Mouse (Mus musculus) thymus, adult 2 months (tissue): ENCODE data around the gene Snx9. TPM values are rescaled to one million over a fixed set of nuclear protein-coding genes. Genes with fewer than 3 reads are reported as not detected.

Source experiments
- DNase-seq: peaks from one replicate; pipeline ENCODE4 v3.0.0; 2021
- H3K27ac ChIP-seq: fragments of 200-500 bp; 2 replicates; pipeline ENCODE4 v1.5.1; 2012; ENCODE audit warnings: low read length, control low read depth; ENCODE audit not compliant: control insufficient read depth, insufficient read depth
- H3K27me3 ChIP-seq: fragments of 200-500 bp; 2 replicates; pipeline ENCODE4 v1.6.1; 2012; ENCODE audit warnings: mild to moderate bottlenecking, low read length, moderate library complexity, mixed read lengths; ENCODE audit not compliant: control insufficient read depth, insufficient read depth
- H3K36me3 ChIP-seq: fragments of 200-500 bp; 2 replicates; pipeline ENCODE4 v1.6.1; 2012; ENCODE audit warnings: mild to moderate bottlenecking, low read length, moderate library complexity; ENCODE audit not compliant: control insufficient read depth, insufficient read depth
- H3K4me1 ChIP-seq: fragments of 200-500 bp; replicated peaks from 2 replicates; pipeline ENCODE4 v1.6.1; 2012; ENCODE audit warnings: low read length; ENCODE audit not compliant: control insufficient read depth, insufficient read depth
- H3K4me3 ChIP-seq: fragments of 200-500 bp; 2 replicates; pipeline ENCODE4 v1.5.1; 2012; ENCODE audit warnings: mild to moderate bottlenecking, low read length, control low read depth, moderate library complexity; ENCODE audit not compliant: control insufficient read depth, insufficient read depth
- CTCF ChIP-seq: fragments of 200-500 bp; IDR thresholded peaks from 2 replicates; pipeline ENCODE4 v1.5.1; 2012; ENCODE audit warnings: mild to moderate bottlenecking, control low read depth, low read length, moderate library complexity, borderline replicate concordance; ENCODE audit not compliant: control insufficient read depth, poor library complexity, insufficient read depth; ENCODE audit errors: extremely low read depth
- POLR2A ChIP-seq: fragments of 200-500 bp; IDR thresholded peaks from 2 replicates; pipeline ENCODE4 v1.6.1; 2012; ENCODE audit warnings: mild to moderate bottlenecking, low read length, control low read depth, moderate library complexity; ENCODE audit not compliant: control insufficient read depth, poor library complexity, insufficient read depth; ENCODE audit errors: extremely low read depth
- WGBS: fragments of 180-500 bp; shearing (Covaris S2); methylation state at CpG from one replicate; pipeline ENCODE4 v1.1.7; 2018; 5-methylcytosine and 5-hydroxymethylcytosine counted together
- polyA plus RNA-seq: library from polyadenylated mRNA; depleted of rRNA; stranded (reverse); fragments of >200 nt; gene quantifications from 2 replicates; pipeline ENCODE4 v1.2.3, GENCODE M21; 2012; rRNA removed

Snx9 gene
- polyA plus RNA-seq, 1 experiment = 12.5 TPM

- Histone ChIP-seq H3K4me3 (no peak overlapping the region), H3K36me3 (no peaks in the 10 kb centered on the region), H3K27me3 (no peaks in the 10 kb centered on the region), H3K4me1 (peaks cover 39% of the 10 kb centered on the region), H3K27ac (no peak overlapping the region)
- 92% methylated on average over 8 of the region's 8 CpGs for WGBS
- DNase-seq = no peak
- TF ChIP-seq CTCF (no peak), POLR2A (no peak)
These were observed 136.9 kb downstream of the Snx9 start for GRCm38 (mm10) chr17:5977921-5978504.

DNA sequence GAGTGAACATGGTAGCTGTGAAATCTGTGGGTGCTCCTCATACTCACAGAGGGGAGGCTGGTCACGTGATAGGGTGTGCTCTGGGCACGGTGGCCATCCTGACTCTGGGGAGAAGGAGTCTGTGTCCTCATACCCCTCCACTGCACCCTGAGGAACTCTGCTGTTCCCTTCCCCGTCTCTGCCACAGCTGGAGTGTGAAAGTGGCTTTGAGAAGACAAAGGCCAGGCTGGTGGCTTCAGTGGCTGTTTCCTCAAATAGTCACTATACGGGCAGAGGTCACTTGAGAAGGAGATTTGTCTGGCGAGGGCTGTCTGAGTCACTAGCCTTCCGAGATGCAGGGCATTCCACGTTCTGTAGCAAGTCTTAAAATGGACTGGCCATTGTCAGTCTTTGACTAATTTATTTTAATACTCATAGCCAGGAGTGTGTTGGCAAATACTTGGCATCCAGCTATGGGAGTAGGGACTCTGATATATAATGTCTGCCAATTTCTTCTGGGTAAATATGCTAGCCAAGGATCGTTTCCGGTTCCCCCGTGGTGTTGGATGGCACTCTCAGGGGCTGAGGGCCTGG, 137.5 kb downstream of the Snx9 start:
- 94% methylated on average over 10 of the region's 10 CpGs for WGBS
- H3K27me3 ChIP-seq = no peaks in the 10 kb centered on the region
- H3K4me3 ChIP-seq = no peak overlapping the region
- no peak overlapping the region for H3K27ac ChIP-seq
- peaks cover 36% of the 10 kb centered on the region for H3K4me1 ChIP-seq
- H3K36me3 ChIP-seq = no peaks in the 10 kb centered on the region
- TF ChIP-seq CTCF = no peak
- no peak for TF ChIP-seq POLR2A
- no peak for DNase-seq

DNA sequence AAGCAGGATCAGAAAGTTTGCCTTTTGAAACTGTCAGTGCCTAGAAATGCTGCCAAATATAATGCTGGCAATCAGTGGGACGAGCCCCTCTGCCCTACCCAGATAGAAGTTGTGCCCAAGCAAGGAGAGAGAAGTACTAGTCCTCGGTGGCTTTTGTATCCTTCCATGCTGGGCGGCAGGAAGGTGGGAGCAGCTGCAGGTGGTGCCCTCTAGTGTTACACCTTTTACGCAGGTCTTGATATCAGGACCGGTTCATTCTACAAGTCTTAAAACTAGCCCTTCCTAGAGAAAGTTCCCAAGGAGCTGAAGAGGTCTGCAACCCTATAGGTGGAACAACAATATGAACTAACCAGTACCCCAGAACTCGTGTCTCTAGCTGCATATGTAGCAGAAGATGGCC, 139.7 kb downstream of the Snx9 start:
- Histone ChIP-seq H3K27me3 (no peaks in the 10 kb centered on the region), H3K36me3 (no peaks in the 10 kb centered on the region), H3K4me3 (no peak overlapping the region), H3K4me1 (peaks cover 22% of the 10 kb centered on the region), H3K27ac (no peak overlapping the region)
- 48% methylated on average over 6 of the region's 6 CpGs for WGBS
- no peak for TF ChIP-seq POLR2A
- TF ChIP-seq CTCF = no peak
- DNase-seq = peak; percentile 49

Other genes starting within 250 kb of the Snx9 start
- gene Synj2, start 100.0 kb downstream of the Snx9 start, polyA plus RNA-seq = 9.0 and 9.8 TPM in 2 replicates
- gene Serac1, start 238.4 kb downstream of the Snx9 start, polyA plus RNA-seq = 6.2 and 7.0 TPM in 2 replicates
- 15.1 and 21.3 TPM in 2 replicates for gene Gtf2h5, start 238.5 kb downstream of the Snx9 start, polyA plus RNA-seq